ENCODE assay signal across 21 mouse cellular contexts in genomic region chr19:53857962-53858361, GRCm38 (mm10). TPM values are rescaled to one million over a fixed set of nuclear protein-coding genes. Genes with fewer than 3 reads are reported as not detected.
DNase-seq lines count a peak whose midpoint lies in the region; ATAC-seq and TF ChIP-seq lines count a peak whose summit lies in the region.
"Had no signal": no experiment of that assay in that cellular context is flagged by ENCODE, and none has a peak within 500 bp of the region (broad histone marks: within the 10 kb centered on the region; RNA-seq: fewer than 3 reads in every experiment).

No protein-coding gene starts in this region.

- H3K79me2 ChIP-seq in heart, adult 2 months (replicated peaks; ENCODE audit: control insufficient read depth, insufficient read depth, low read length): no peaks in the 10 kb centered on the region

- TF ChIP-seq EP300 in heart, adult 2 months (IDR thresholded peaks at IDR 0.05; ENCODE audit: insufficient read depth, low read depth, low read length): no peak

- H3K4me3 ChIP-seq in hindbrain, embryonic 13.5 days: no peak overlapping the region
- H3K4me3 ChIP-seq in hindbrain, embryonic 11.5 days (ENCODE audit: low read depth, low read length): no peak overlapping the region
- no peak overlapping the region for H3K4me3 ChIP-seq in midbrain, embryonic 10.5 days
- H3K4me3 ChIP-seq in midbrain, embryonic 14.5 days (replicated peaks; ENCODE audit: low read depth, low read length): no peak overlapping the region
- H3K4me3 ChIP-seq in embryonic facial prominence, embryonic 14.5 days (ENCODE audit: low read depth, low read length): no peak overlapping the region
- no peak overlapping the region for H3K4me3 ChIP-seq in stomach, embryonic 14.5 days (ENCODE audit: low read depth, low read length)
- H3K4me3 ChIP-seq in heart, adult 2 months: no peak overlapping the region
- H3K4me3 ChIP-seq: liver, embryonic 12.5 days; neural tube, embryonic 13.5 days had no signal

- no peak overlapping the region for H3K9ac ChIP-seq in hindbrain, embryonic 13.5 days
- H3K9ac ChIP-seq in hindbrain, embryonic 11.5 days (ENCODE audit: low read depth, low read length): no peak overlapping the region
- H3K9ac ChIP-seq in midbrain, embryonic 14.5 days (replicated peaks; ENCODE audit: low read length): no peak overlapping the region
- no peak overlapping the region for H3K9ac ChIP-seq in embryonic facial prominence, embryonic 14.5 days (ENCODE audit: low read depth, low read length)
- H3K9ac ChIP-seq in stomach, embryonic 14.5 days (replicated peaks; ENCODE audit: low read depth, low read length): no peak overlapping the region
- H3K9ac ChIP-seq in heart, adult 2 months (ENCODE audit: low read depth, low read length): no peak overlapping the region
- H3K9ac ChIP-seq: hindbrain, embryonic 14.5 days; liver, embryonic 12.5 days; neural tube, embryonic 13.5 days had no signal

- no peak for DNase-seq in hindbrain, embryonic 11.5 days (ENCODE audit: low spot score)
- no peak for DNase-seq in midbrain, embryonic 10.5 days (ENCODE audit: low spot score)
- DNase-seq in midbrain, embryonic 14.5 days: no peak
- DNase-seq in embryonic facial prominence, embryonic 14.5 days (ENCODE audit: low spot score): peak; percentile 49
- no peak for DNase-seq in heart, adult 2 months
- no peak for DNase-seq in cerebellum, postnatal 36 days
- DNase-seq: adrenal gland, postnatal 10 days; cerebellum, adult 18-20 months; heart, adult 11 months; kidney, postnatal 10 days; lung, postnatal 14 days; right cerebral cortex, postnatal 25 days; thymus, postnatal 36 days had no signal

- H3K4me2 ChIP-seq in hindbrain, embryonic 13.5 days: no peak overlapping the region
- H3K4me2 ChIP-seq in hindbrain, embryonic 11.5 days (replicated peaks; ENCODE audit: low read depth, low read length): no peak overlapping the region
- no peak overlapping the region for H3K4me2 ChIP-seq in midbrain, embryonic 14.5 days (ENCODE audit: low read length)
- no peak overlapping the region for H3K4me2 ChIP-seq in embryonic facial prominence, embryonic 14.5 days (ENCODE audit: low read depth, low read length)
- H3K4me2 ChIP-seq in stomach, embryonic 14.5 days (replicated peaks; ENCODE audit: low read depth, low read length): no peak overlapping the region
- H3K4me2 ChIP-seq: hindbrain, embryonic 14.5 days; liver, embryonic 12.5 days; neural tube, embryonic 13.5 days had no signal

- TF ChIP-seq CTCF in heart, adult 2 months (IDR thresholded peaks at IDR 0.05): no peak

- H3K4me1 ChIP-seq in hindbrain, embryonic 13.5 days (replicated peaks): peaks cover 25% of the 10 kb centered on the region
- H3K4me1 ChIP-seq in hindbrain, embryonic 11.5 days (replicated peaks; ENCODE audit: control insufficient read depth, insufficient read depth, low read length): peaks cover 1% of the 10 kb centered on the region; the same call in 1 of the 2 replicates
- H3K4me1 ChIP-seq in midbrain, embryonic 10.5 days: peaks cover 47% of the 10 kb centered on the region
- peaks cover 12% of the 10 kb centered on the region for H3K4me1 ChIP-seq in midbrain, embryonic 14.5 days (ENCODE audit: control insufficient read depth, insufficient read depth, low read length)
- peaks cover 24% of the 10 kb centered on the region for H3K4me1 ChIP-seq in embryonic facial prominence, embryonic 14.5 days (ENCODE audit: control insufficient read depth, insufficient read depth, low read length)
- peaks cover 7% of the 10 kb centered on the region for H3K4me1 ChIP-seq in stomach, embryonic 14.5 days (ENCODE audit: control insufficient read depth, insufficient read depth, low read length)
- peaks cover 4% of the 10 kb centered on the region for H3K4me1 ChIP-seq in heart, adult 2 months (ENCODE audit: control insufficient read depth, insufficient read depth, low read length)

- TF ChIP-seq POLR2A in heart, adult 2 months (IDR thresholded peaks at IDR 0.05; ENCODE audit: insufficient read depth, low read depth, low read length): no peak

- H3K27ac ChIP-seq in hindbrain, embryonic 13.5 days: peak overlapping the region; percentile 40; the same call in 1 of the 2 replicates
- no peak overlapping the region for H3K27ac ChIP-seq in hindbrain, embryonic 11.5 days (ENCODE audit: low read depth, low read length)
- H3K27ac ChIP-seq in midbrain, embryonic 10.5 days (replicated peaks): peak overlapping the region; percentile 14; the same call in 1 of the 2 replicates
- no peak overlapping the region; the same call in 1 of the 2 replicates for H3K27ac ChIP-seq in midbrain, embryonic 14.5 days (replicated peaks; ENCODE audit: low read depth, low read length)
- no peak overlapping the region for H3K27ac ChIP-seq in embryonic facial prominence, embryonic 14.5 days (replicated peaks; ENCODE audit: low read depth, low read length)
- H3K27ac ChIP-seq in stomach, embryonic 14.5 days (ENCODE audit: low read length): peak overlapping the region; percentile 33; the same call in 1 of the 2 replicates
- no peak overlapping the region for H3K27ac ChIP-seq in heart, adult 2 months
- H3K27ac ChIP-seq: hindbrain, embryonic 14.5 days; liver, embryonic 12.5 days; neural tube, embryonic 13.5 days had no signal

- intact Hi-C loops in heart, adult 2 months (cut with DNase I): no loop called here

- WGBS in hindbrain, embryonic 13.5 days: 80% methylated on average over 6 of the region's 6 CpGs
- 84% methylated on average over 6 of the region's 6 CpGs for WGBS in hindbrain, embryonic 11.5 days
- WGBS in midbrain, embryonic 10.5 days: 88% methylated on average over 6 of the region's 6 CpGs
- 71% methylated on average over 6 of the region's 6 CpGs for WGBS in midbrain, embryonic 14.5 days
- WGBS in embryonic facial prominence, embryonic 14.5 days: 49% methylated on average over 6 of the region's 6 CpGs
- 56% methylated on average over 6 of the region's 6 CpGs for WGBS in stomach, embryonic 14.5 days
- WGBS in heart, adult 2 months: 74% methylated on average over 6 of the region's 6 CpGs

- 0 out of 2 replicates have a peak, but pooled peaks cover 6% of the 10 kb centered on the region for H3K27me3 ChIP-seq in hindbrain, embryonic 13.5 days
- no peaks in the 10 kb centered on the region for H3K27me3 ChIP-seq in hindbrain, embryonic 11.5 days (ENCODE audit: control insufficient read depth, insufficient read depth, low read length)
- no peaks in the 10 kb centered on the region for H3K27me3 ChIP-seq in midbrain, embryonic 10.5 days (ENCODE audit: low read depth, poor library complexity, severe bottlenecking)
- H3K27me3 ChIP-seq in midbrain, embryonic 14.5 days (ENCODE audit: control insufficient read depth, insufficient read depth, low read length): no peaks in the 10 kb centered on the region
- no peaks in the 10 kb centered on the region for H3K27me3 ChIP-seq in embryonic facial prominence, embryonic 14.5 days (replicated peaks; ENCODE audit: control insufficient read depth, insufficient read depth, low read length)
- no peaks in the 10 kb centered on the region for H3K27me3 ChIP-seq in stomach, embryonic 14.5 days (ENCODE audit: control insufficient read depth, insufficient read depth, low read length)
- no peaks in the 10 kb centered on the region for H3K27me3 ChIP-seq in heart, adult 2 months (ENCODE audit: control insufficient read depth, insufficient read depth, low read length)
- H3K27me3 ChIP-seq: liver, embryonic 12.5 days had no signal

- no peak for ATAC-seq in hindbrain, embryonic 13.5 days (ENCODE audit: low FRiP score)
- no peak for ATAC-seq in hindbrain, embryonic 11.5 days (ENCODE audit: low FRiP score)
- ATAC-seq in midbrain, embryonic 14.5 days (ENCODE audit: low FRiP score, low TSS enrichment): no peak
- ATAC-seq in embryonic facial prominence, embryonic 14.5 days (ENCODE audit: low read depth): 0 out of 2 replicates have a peak, but pooled peaks have one; percentile 20
- ATAC-seq in stomach, embryonic 14.5 days (ENCODE audit: insufficient number of reproducible peaks, insufficient read depth, low FRiP score, low read depth): no peak
- ATAC-seq: CD4-positive, CD25-positive, alpha-beta regulatory T cell, adult 4 months; intestine, postnatal 0 days; liver, embryonic 12.5 days had no signal

- no peaks in the 10 kb centered on the region for H3K9me3 ChIP-seq in hindbrain, embryonic 13.5 days
- H3K9me3 ChIP-seq in hindbrain, embryonic 11.5 days (ENCODE audit: control insufficient read depth, low read length): no peaks in the 10 kb centered on the region
- no peaks in the 10 kb centered on the region for H3K9me3 ChIP-seq in midbrain, embryonic 10.5 days (replicated peaks)
- H3K9me3 ChIP-seq in midbrain, embryonic 14.5 days (ENCODE audit: control insufficient read depth, low read length): no peaks in the 10 kb centered on the region
- no peaks in the 10 kb centered on the region for H3K9me3 ChIP-seq in embryonic facial prominence, embryonic 14.5 days (ENCODE audit: control insufficient read depth, low read length)
- no peaks in the 10 kb centered on the region for H3K9me3 ChIP-seq in stomach, embryonic 14.5 days (ENCODE audit: control insufficient read depth, low read depth, low read length)
- H3K9me3 ChIP-seq: G1E; liver, embryonic 12.5 days; neural tube, embryonic 13.5 days had no signal

- no peaks in the 10 kb centered on the region for H3K36me3 ChIP-seq in hindbrain, embryonic 13.5 days
- no peaks in the 10 kb centered on the region for H3K36me3 ChIP-seq in hindbrain, embryonic 11.5 days (ENCODE audit: control insufficient read depth, insufficient read depth, low read length)
- H3K36me3 ChIP-seq in midbrain, embryonic 10.5 days: no peaks in the 10 kb centered on the region
- no peaks in the 10 kb centered on the region for H3K36me3 ChIP-seq in midbrain, embryonic 14.5 days (ENCODE audit: control insufficient read depth, insufficient read depth, low read length)
- H3K36me3 ChIP-seq in embryonic facial prominence, embryonic 14.5 days (ENCODE audit: control insufficient read depth, insufficient read depth, low read length): no peaks in the 10 kb centered on the region
- H3K36me3 ChIP-seq in stomach, embryonic 14.5 days (ENCODE audit: control insufficient read depth, insufficient read depth, low read length): no peaks in the 10 kb centered on the region
- peaks cover 8% of the 10 kb centered on the region for H3K36me3 ChIP-seq in heart, adult 2 months (ENCODE audit: control insufficient read depth, insufficient read depth, low read length)
- H3K36me3 ChIP-seq: G1E; liver, embryonic 12.5 days; neural tube, embryonic 13.5 days had no signal

RNA-seq across cellular contexts. Expression of gene Pdcd4, which starts 34.1 kb away (rescaled TPM):
- 75.4 and 82.8 TPM in 2 replicates for polyA plus RNA-seq in hindbrain, embryonic 13.5 days (2015; fragmentation: Nextera tagmentation; extraction: Ambion mirVana)
- polyA plus RNA-seq in hindbrain, embryonic 11.5 days (2014; fragmentation: Nextera tagmentation; extraction: Ambion mirVana): 66.9 and 82.4 TPM in 2 replicates
- polyA plus RNA-seq in midbrain, embryonic 10.5 days (2016; fragmentation: Nextera tagmentation; extraction: Ambion mirVana): 48.8 and 57.6 TPM in 2 replicates
- 73.9 and 74.2 TPM in 2 replicates for polyA plus RNA-seq in midbrain, embryonic 14.5 days (2014; fragmentation: Nextera tagmentation; extraction: Ambion mirVana)
- polyA plus RNA-seq in embryonic facial prominence, embryonic 14.5 days (2014; fragmentation: Nextera tagmentation; extraction: Ambion mirVana): 80.5 and 87.2 TPM in 2 replicates
- polyA plus RNA-seq in stomach, embryonic 14.5 days (2014; fragmentation: Nextera tagmentation; extraction: Ambion mirVana): 115 and 123 TPM in 2 replicates
- 10 to 100 TPM; 21.1 to 22.9 TPM for total RNA-seq in heart, adult 2 months (2021)
- 4.2 and 8.0 TPM in 2 replicates for polyA plus RNA-seq in heart, adult 2 months (2012; rRNA removed)

Comparison
In these comparisons a context has a peak if more than half of its experiments do, and no peak if none do; other contexts are left out.
1. H3K27ac ChIP-seq: peak in hindbrain, embryonic 13.5 days (single experiment), midbrain, embryonic 10.5 days (single experiment) and stomach, embryonic 14.5 days (single experiment); none in hindbrain, embryonic 11.5 days (single experiment), midbrain, embryonic 14.5 days (single experiment), embryonic facial prominence, embryonic 14.5 days (single experiment) and heart, adult 2 months (single experiment).